Mouse (Mus musculus) cortical plate, adult 2 months (tissue): ENCODE data around the gene Dkkl1. TPM values are rescaled to one million over a fixed set of nuclear protein-coding genes. Genes with fewer than 3 reads are reported as not detected.

ENCODE experiments used
- H3K27ac ChIP-seq: fragments of 200-500 bp; 2 replicates; pipeline ENCODE4 v1.5.1; 2012; ENCODE audit warnings: low read length, control low read depth, inconsistent platforms; ENCODE audit not compliant: insufficient read depth
- H3K4me1 ChIP-seq: fragments of 200-500 bp; 2 replicates; pipeline ENCODE4 v1.6.1; 2011; ENCODE audit warnings: low read length; ENCODE audit not compliant: control insufficient read depth, insufficient read depth
- H3K4me3 ChIP-seq: fragments of 200-500 bp; 2 replicates; pipeline ENCODE4 v1.5.1; 2011; ENCODE audit warnings: mild to moderate bottlenecking, low read length, control low read depth; ENCODE audit not compliant: insufficient read depth
- CTCF ChIP-seq: fragments of 200-500 bp; IDR thresholded peaks from 2 replicates; pipeline ENCODE4 v1.5.1; 2011; ENCODE audit warnings: mild to moderate bottlenecking, control low read depth, low read length; ENCODE audit not compliant: insufficient read depth; ENCODE audit errors: extremely low read depth
- POLR2A ChIP-seq: fragments of 200-500 bp; IDR thresholded peaks from 2 replicates; pipeline ENCODE4 v1.6.1; 2011; ENCODE audit warnings: mild to moderate bottlenecking, low read length, control low read depth; ENCODE audit not compliant: insufficient read depth; ENCODE audit errors: extremely low read depth
- polyA plus RNA-seq: library from polyadenylated mRNA; depleted of rRNA; stranded (reverse); fragments of >200 nt; gene quantifications from 2 replicates; pipeline ENCODE4 v1.2.3, GENCODE M21; 2012

The Dkkl1 gene
- polyA plus RNA-seq, 1 experiment: 41.4 TPM

- TF ChIP-seq CTCF: no peak
- no peak for TF ChIP-seq POLR2A
- Histone ChIP-seq H3K4me3 (no peak overlapping the region), H3K27ac (no peak overlapping the region), H3K4me1 (peaks cover 2% of the 10 kb centered on the region; the same call in 1 of the 2 replicates)
These were observed 26.1 kb upstream of the Dkkl1 start for GRCm38 (mm10) chr7:45237747-45238699.

GRCm38 (mm10) chr7:45235656-45236180 lies 23.8 kb upstream of the Dkkl1 start:
- TF ChIP-seq CTCF (no peak), POLR2A (no peak)
- Histone ChIP-seq H3K27ac (no peak overlapping the region), H3K4me1 (peaks cover 3% of the 10 kb centered on the region; the same call in 1 of the 2 replicates), H3K4me3 (no peak overlapping the region)

- no peak overlapping the region for H3K4me3 ChIP-seq
- peak; percentile 24; the same call in 1 of the 2 replicates for TF ChIP-seq POLR2A
- no peak for TF ChIP-seq CTCF
- H3K4me1 ChIP-seq: peaks cover 3% of the 10 kb centered on the region; the same call in 1 of the 2 replicates
- peak overlapping the region; percentile 95 for H3K27ac ChIP-seq
These were observed 23.1 kb upstream of the Dkkl1 start for GRCm38 (mm10) chr7:45234922-45235571.

- H3K4me1 ChIP-seq: peaks cover 3% of the 10 kb centered on the region; the same call in 1 of the 2 replicates
- H3K27ac ChIP-seq: peak overlapping the region; percentile 95
- H3K4me3 ChIP-seq: no peak overlapping the region
- no peak for TF ChIP-seq POLR2A
- TF ChIP-seq CTCF: no peak
These were observed 22.4 kb upstream of the Dkkl1 start for GRCm38 (mm10) chr7:45234333-45234841.

GRCm38 (mm10) chr7:45233580-45234332 lies 21.8 kb upstream of the Dkkl1 start:
- Histone ChIP-seq H3K4me1 (peaks cover 3% of the 10 kb centered on the region; the same call in 1 of the 2 replicates), H3K4me3 (no peak overlapping the region), H3K27ac (peak overlapping the region; percentile 95)
- 0 out of 2 replicates have a peak, but pooled peaks have one; percentile 3 for TF ChIP-seq POLR2A
- TF ChIP-seq CTCF: no peak

- TF ChIP-seq CTCF: no peak
- no peak for TF ChIP-seq POLR2A
- peaks cover 3% of the 10 kb centered on the region; the same call in 1 of the 2 replicates for H3K4me1 ChIP-seq
- H3K27ac ChIP-seq: peak overlapping the region; percentile 82
- no peak overlapping the region for H3K4me3 ChIP-seq
These were observed 20.9 kb upstream of the Dkkl1 start for GRCm38 (mm10) chr7:45232716-45233465.

- H3K27ac ChIP-seq: no peak overlapping the region
- peaks cover 3% of the 10 kb centered on the region; the same call in 1 of the 2 replicates for H3K4me1 ChIP-seq
- H3K4me3 ChIP-seq: no peak overlapping the region
- TF ChIP-seq CTCF: no peak
- no peak for TF ChIP-seq POLR2A
These were observed 20.0 kb upstream of the Dkkl1 start for GRCm38 (mm10) chr7:45231941-45232340.

GRCm38 (mm10) chr7:45231192-45231591 lies 19.2 kb upstream of the Dkkl1 start:
- no peak overlapping the region for H3K27ac ChIP-seq
- H3K4me3 ChIP-seq: no peak overlapping the region
- H3K4me1 ChIP-seq: peaks cover 3% of the 10 kb centered on the region; the same call in 1 of the 2 replicates
- no peak for TF ChIP-seq CTCF
- TF ChIP-seq POLR2A: no peak
